Mouse (Mus musculus) ES-Bruce4 (cell line): ENCODE results near the gene Gm10665. TPM values are rescaled to one million over a fixed set of nuclear protein-coding genes. Genes with fewer than 3 reads are reported as not detected.
"Not testable (repeated sequence)": the region's sequence is repeated elsewhere in the genome, so short reads cannot be mapped to it uniquely, and the experiment has no call there.

Experiments used
- H3K27ac ChIP-seq: 2 replicates; pipeline ENCODE4 v1.5.1; 2012; ENCODE audit warnings: low read length, inconsistent platforms; ENCODE audit not compliant: insufficient read depth
- H3K27me3 ChIP-seq: 2 replicates; pipeline ENCODE4 v1.6.1; 2012; ENCODE audit warnings: mild to moderate bottlenecking, low read length, inconsistent platforms; ENCODE audit not compliant: control insufficient read depth, poor library complexity, insufficient read depth, severe bottlenecking
- H3K36me3 ChIP-seq: 2 replicates; pipeline ENCODE4 v1.6.1; 2012; ENCODE audit warnings: inconsistent platforms, mild to moderate bottlenecking, low read length, moderate library complexity; ENCODE audit not compliant: control insufficient read depth, poor library complexity, insufficient read depth, severe bottlenecking
- H3K4me1 ChIP-seq: one replicate; pipeline ENCODE4 v1.8.1; 2011; ENCODE audit warnings: low read length; ENCODE audit not compliant: control insufficient read depth, insufficient read depth
- H3K4me3 ChIP-seq: 2 replicates; pipeline ENCODE4 v1.5.1; 2011; ENCODE audit warnings: low read depth, mild to moderate bottlenecking, low read length
- H3K9ac ChIP-seq: 2 replicates; pipeline ENCODE4 v1.6.1; 2012; ENCODE audit warnings: low read depth, mild to moderate bottlenecking, inconsistent platforms; ENCODE audit not compliant: poor library complexity, severe bottlenecking
- H3K9me3 ChIP-seq: replicated peaks from 2 replicates; pipeline ENCODE4 v1.6.1; 2012; ENCODE audit warnings: mild to moderate bottlenecking, low read length, inconsistent platforms; ENCODE audit not compliant: control insufficient read depth, poor library complexity, insufficient read depth, severe bottlenecking
- polyA plus RNA-seq: library from polyadenylated mRNA; stranded (reverse); fragments of >200 nt; gene quantifications from 2 replicates; pipeline ENCODE4 v1.2.4, GENCODE M21; 2011; ENCODE audit warnings: low read depth; ENCODE audit not compliant: missing spikeins, insufficient read depth, insufficient read length

Gene Gm10665
- polyA plus RNA-seq: not detected in 2 replicates

GRCm38 (mm10) chr7:22463975-22464374, at the start of gene Gm10665:
Gene Gm10665 (minus strand): TSS chr7:22464075.
- H3K27me3 ChIP-seq, H3K4me1 ChIP-seq, H3K36me3 ChIP-seq, H3K27ac ChIP-seq, H3K4me3 ChIP-seq, H3K9ac ChIP-seq, H3K9me3 ChIP-seq: not testable (repeated sequence)

DNA sequence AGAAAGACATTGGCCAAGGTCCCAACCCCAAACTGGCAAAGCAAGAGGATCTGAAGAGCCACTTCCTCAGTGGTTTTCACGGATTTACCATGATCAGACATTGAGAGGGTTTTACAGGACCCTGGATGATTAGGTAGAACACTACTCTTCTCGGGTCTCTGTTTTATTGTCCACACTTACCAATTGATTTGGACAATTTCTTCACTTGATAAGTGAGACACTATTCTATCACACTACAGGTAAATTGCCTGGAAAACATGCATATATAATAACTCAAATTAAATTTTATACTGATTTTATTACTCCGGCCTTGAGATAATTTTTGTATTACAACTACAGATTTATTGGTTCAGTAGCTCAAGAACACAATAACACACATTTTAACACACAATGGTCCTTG, 35.7 kb upstream of the Gm10665 start, which contains the start of gene Vmn1r151:
Gene Vmn1r151 (minus strand): TSS at position 101 of the 400 bp plus-strand sequence.
- H3K4me1 ChIP-seq, H3K4me3 ChIP-seq, H3K27ac ChIP-seq, H3K9me3 ChIP-seq, H3K27me3 ChIP-seq, H3K36me3 ChIP-seq, H3K9ac ChIP-seq: not testable (repeated sequence)

- not testable (repeated sequence) for H3K9ac ChIP-seq, H3K27ac ChIP-seq, H3K27me3 ChIP-seq, H3K4me1 ChIP-seq, H3K4me3 ChIP-seq, H3K36me3 ChIP-seq, H3K9me3 ChIP-seq
These were observed 25.7 kb downstream of the Gm10665 start, which contains the start of gene Vmn1r149 for GRCm38 (mm10) chr7:22438129-22438528. Gene Vmn1r149 (minus strand): TSS chr7:22438229.

- H3K9me3 ChIP-seq, H3K27ac ChIP-seq, H3K36me3 ChIP-seq, H3K9ac ChIP-seq, H3K4me1 ChIP-seq, H3K27me3 ChIP-seq, H3K4me3 ChIP-seq: not testable (repeated sequence)
These were observed 50.6 kb downstream of the Gm10665 start, which contains the start of gene Vmn1r148 for GRCm38 (mm10) chr7:22413283-22413682. Gene Vmn1r148 (plus strand): TSS chr7:22413583.

Other genes with a start within 250 kb of the Gm10665 start
- gene Gm8453, start 234.6 kb downstream of the Gm10665 start, polyA plus RNA-seq: not detected in 2 replicates
- gene Gm4187, start 134.4 kb downstream of the Gm10665 start, polyA plus RNA-seq: not detected in 2 replicates
- gene Gm8660, start 93.0 kb downstream of the Gm10665 start, polyA plus RNA-seq: not detected in 2 replicates
- gene Vmn1r148, start 50.5 kb downstream of the Gm10665 start, polyA plus RNA-seq: not detected in 2 replicates
- gene Vmn1r149, start 25.8 kb downstream of the Gm10665 start, polyA plus RNA-seq: not detected in 2 replicates
- gene Vmn1r151, start 35.6 kb upstream of the Gm10665 start, polyA plus RNA-seq: not detected in 2 replicates
- not detected in 2 replicates for gene Vmn1r152, start 58.9 kb upstream of the Gm10665 start, polyA plus RNA-seq
- gene Gm8677, start 70.8 kb upstream of the Gm10665 start, polyA plus RNA-seq: not detected in 2 replicates
- gene Gm4201, start 101.3 kb upstream of the Gm10665 start, polyA plus RNA-seq: not detected in 2 replicates
- gene Gm4565, start 124.1 kb upstream of the Gm10665 start, polyA plus RNA-seq: not detected in 2 replicates
- not detected in 2 replicates for gene Vmn1r155, start 193.9 kb upstream of the Gm10665 start, polyA plus RNA-seq
- gene Gm8693, start 228.2 kb upstream of the Gm10665 start, polyA plus RNA-seq: not detected in 2 replicates